Mouse (Mus musculus): ENCODE results near the gene Cd300lg. TPM values are rescaled to one million over a fixed set of nuclear protein-coding genes. Genes with fewer than 3 reads are reported as not detected.

Gene Cd300lg
- total RNA-seq (2021), result 10 to 100 TPM; 17.6 to 18.9 TPM
- long read RNA-seq, experiment 1, transcript Cd300lg-201 (7 exons, 2,353 nt), result major isoform, 10 of 15 reads
- long read RNA-seq, experiment 1, partial matches to known transcripts, result 0 of 15 reads
- long read RNA-seq, experiment 1, other reads (novel, unspliced or antisense), result 2 of 15 reads
- long read RNA-seq, experiment 2, transcript Cd300lg-201 (7 exons, 2,353 nt), result major isoform, 14 of 22 reads
- long read RNA-seq, experiment 2, partial matches to known transcripts, result 2 of 22 reads
- long read RNA-seq, experiment 2, other reads (novel, unspliced or antisense), result 2 of 22 reads

DNA sequence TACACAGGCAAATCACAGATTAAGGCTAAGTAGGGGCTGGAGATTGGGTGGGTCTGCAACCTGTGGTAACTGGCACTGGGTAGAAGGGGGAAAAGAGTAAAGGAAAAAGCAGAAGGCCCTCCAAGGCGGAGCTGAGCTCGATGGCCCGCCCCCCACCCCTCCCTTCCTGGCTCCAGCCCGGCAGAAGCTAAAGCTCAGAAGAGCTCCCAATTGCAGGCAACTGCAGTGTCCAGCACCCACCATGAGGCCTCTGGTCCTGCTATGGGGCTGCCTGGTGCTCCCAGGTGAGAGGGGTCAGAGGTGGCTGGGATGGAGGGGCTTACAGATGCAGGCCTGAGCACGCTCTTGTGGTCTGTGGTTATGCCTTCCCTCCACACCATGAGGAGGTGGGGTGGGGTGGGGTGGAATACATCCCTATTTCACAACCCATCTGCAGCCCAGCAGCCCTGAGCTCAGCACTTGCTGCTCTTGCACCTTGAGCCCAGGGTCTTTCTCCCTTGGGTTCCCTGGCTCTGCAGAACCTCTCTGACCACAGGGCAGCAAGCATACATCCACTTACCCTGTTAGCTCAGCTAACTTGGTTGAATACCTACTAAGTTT, at the start of gene Cd300lg:
Gene Cd300lg, plus strand, starts transcription at position 160 of the 600 bp plus-strand sequence.
- H3K4me3 ChIP-seq, result peak within 1 kb of the TSS; percentile 69
- intact Hi-C loops (cut with DNase I), result no loop called here
- H3K27ac ChIP-seq, result peak within 1 kb of the TSS; percentile 85
- no peak for TF ChIP-seq CTCF (IDR thresholded peaks at IDR 0.05)
- peak; percentile 43 for DNase-seq

DNA sequence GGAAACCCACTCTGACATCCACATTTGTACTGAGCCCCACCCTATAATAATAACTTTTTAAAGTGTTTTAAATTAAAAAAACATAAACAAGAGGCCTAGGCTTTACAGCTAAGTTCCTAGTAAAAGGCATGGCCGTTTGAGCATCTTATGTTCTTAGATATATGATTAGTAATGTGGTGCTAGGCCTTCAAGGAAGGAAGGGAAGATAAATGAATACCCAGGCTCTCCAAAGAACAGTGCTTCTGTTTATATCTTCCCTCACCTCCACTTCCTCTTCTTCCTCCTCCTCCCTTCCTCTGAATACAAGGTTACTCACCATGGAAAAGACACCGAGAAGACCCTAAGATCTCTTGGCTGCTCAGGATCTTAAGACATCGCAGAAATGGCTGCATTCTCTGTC, 49.5 kb upstream of the Cd300lg start:
- TF ChIP-seq CTCF (IDR thresholded peaks at IDR 0.05), result no peak
- intact Hi-C loops (cut with DNase I), result no loop called here
- H3K27ac ChIP-seq, result no peak overlapping the region
- H3K4me3 ChIP-seq, result no peak overlapping the region
- no peak for DNase-seq

DNA sequence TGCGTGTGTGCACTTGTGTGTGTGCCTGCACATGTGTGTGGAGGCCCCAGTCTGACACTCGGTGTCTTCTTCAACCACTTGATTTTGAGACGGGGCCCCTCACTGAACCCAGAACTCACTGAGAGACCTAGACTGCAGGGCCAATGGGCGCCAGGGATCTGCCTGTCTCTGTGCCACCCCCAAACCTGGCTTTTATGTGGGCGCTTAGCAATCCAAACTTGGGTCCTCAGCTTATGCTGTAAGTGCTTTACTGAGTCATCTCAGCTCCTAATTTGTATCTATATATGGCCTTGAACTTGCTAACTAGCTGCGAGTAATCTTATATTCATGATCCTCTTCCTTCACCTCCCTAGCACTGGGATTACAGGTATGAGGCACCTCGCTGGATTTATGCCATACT, 48.9 kb upstream of the Cd300lg start:
- H3K27ac ChIP-seq, result no peak overlapping the region
- no peak overlapping the region for H3K4me3 ChIP-seq
- TF ChIP-seq CTCF (IDR thresholded peaks at IDR 0.05), result no peak
- intact Hi-C loops (cut with DNase I), result no loop called here
- DNase-seq, result no peak

DNA sequence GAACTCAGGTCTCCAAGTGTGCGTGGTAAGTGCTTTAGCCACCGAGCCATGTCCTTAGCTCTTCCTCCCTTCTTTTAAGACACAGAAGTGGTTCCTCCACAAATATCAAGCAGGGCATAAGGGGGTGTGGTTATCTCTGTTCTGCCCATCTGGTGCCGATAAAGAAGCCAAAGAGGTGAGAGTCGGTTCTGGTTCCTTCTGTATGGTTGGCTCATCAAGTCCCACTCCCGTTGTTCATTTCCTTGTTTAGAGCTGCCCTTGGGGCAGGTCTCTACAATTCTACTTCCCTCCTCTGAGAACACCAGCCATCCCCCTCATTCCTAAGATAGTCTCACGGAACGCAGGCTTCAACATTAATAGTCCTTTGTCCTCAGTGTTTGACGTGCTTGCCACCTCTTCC, 47.2 kb upstream of the Cd300lg start:
- no peak for DNase-seq
- intact Hi-C loops (cut with DNase I), result no loop called here
- Histone ChIP-seq H3K4me3 (no peak overlapping the region), H3K27ac (peak overlapping the region; percentile 16; the same call in 1 of the 2 replicates)
- TF ChIP-seq CTCF (IDR thresholded peaks at IDR 0.05), result no peak

DNA sequence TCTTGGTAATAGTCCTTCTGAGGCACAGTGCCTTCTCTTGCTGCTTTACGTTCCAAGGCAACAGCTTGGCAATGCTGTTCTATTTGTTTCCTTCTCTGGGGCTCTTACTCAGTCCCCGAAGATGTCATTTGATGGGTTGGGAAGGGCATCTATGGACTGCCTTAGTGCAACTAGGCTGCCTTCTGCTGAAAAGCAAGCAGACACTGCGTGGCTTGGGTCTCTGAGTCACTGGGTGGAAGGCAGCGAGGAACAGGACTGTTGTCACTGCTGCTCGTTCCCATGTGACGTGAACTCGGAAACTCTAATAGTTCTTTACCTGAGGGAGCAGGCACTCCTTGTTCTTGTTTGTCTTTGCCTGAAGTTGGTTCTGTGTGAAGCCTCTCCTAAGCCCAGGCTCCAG, 45.4 kb upstream of the Cd300lg start:
- no peak for TF ChIP-seq CTCF (IDR thresholded peaks at IDR 0.05)
- DNase-seq, result no peak
- H3K27ac ChIP-seq, result no peak overlapping the region
- intact Hi-C loops (cut with DNase I), result no loop called here
- H3K4me3 ChIP-seq, result no peak overlapping the region

DNA sequence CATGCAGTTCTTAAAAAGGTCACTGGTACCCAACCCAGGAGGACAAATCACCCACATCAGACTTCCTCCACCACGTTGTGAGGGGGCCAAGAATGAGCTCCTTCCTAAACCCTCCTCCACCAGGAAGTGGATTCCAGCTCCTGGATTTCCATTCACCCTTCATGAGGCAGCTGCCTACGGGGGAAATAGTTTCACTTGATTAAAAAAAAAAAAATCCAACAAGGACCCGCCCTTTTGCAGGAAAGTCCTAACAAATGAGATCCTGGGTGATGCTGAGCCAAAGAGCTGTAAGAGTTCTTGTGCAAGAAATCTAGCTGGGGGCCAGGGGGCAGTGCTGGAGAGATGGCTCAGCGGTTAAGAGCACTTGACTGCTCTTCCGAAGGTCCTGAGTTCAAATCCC, 43.1 kb upstream of the Cd300lg start:
- no peak for TF ChIP-seq CTCF (IDR thresholded peaks at IDR 0.05)
- intact Hi-C loops (cut with DNase I), result no loop called here
- no peak for DNase-seq
- Histone ChIP-seq H3K27ac (peak overlapping the region; percentile 86; the same call in 1 of the 2 replicates), H3K4me3 (no peak overlapping the region)

DNA sequence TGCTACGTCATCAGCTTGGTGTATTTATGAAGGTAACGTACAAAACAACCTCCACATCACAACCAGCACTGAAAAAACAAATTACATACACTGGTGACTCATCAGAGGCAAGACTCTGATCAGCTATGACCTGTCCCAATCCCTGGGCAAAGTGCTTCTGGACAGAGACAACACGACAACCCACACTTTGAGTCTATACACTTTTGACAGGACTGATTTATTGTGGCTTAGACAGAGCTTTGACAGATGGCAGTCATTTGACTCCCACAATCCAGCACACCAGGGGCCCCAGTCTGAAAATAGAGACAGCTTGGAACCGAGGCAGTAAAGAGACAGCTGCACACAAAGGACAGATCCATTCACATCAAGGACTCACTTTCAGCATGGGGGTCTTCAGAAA, 41.8 kb upstream of the Cd300lg start:
- peak overlapping the region; percentile 86 for H3K27ac ChIP-seq
- no peak for TF ChIP-seq CTCF (IDR thresholded peaks at IDR 0.05)
- peak; percentile 61 for DNase-seq
- peak overlapping the region; percentile 21 for H3K4me3 ChIP-seq
- intact Hi-C loops (cut with DNase I), result no loop called here

DNA sequence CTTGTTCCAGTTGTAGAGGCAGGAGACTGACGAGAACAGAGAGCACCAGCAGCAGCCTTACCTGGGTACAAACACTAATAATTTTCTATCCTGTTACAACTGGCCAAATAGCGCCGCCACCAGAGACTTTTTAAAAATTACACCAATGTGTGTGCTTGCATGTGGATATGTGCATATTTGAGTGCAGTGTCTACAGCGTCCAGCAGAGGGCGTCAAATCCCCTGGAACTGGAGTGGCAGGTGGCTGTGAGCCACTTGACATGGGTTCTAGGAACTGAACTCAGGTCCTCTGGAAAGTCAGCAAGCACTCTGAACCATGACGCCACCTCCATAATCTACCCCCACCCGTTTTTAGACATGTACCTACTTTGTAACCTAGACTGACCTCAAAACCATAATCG, 37.1 kb upstream of the Cd300lg start:
- TF ChIP-seq CTCF (IDR thresholded peaks at IDR 0.05), result peak; percentile 45
- intact Hi-C loops (cut with DNase I), result no loop called here
- no peak for DNase-seq
- Histone ChIP-seq H3K27ac (no peak overlapping the region), H3K4me3 (no peak overlapping the region)

DNA sequence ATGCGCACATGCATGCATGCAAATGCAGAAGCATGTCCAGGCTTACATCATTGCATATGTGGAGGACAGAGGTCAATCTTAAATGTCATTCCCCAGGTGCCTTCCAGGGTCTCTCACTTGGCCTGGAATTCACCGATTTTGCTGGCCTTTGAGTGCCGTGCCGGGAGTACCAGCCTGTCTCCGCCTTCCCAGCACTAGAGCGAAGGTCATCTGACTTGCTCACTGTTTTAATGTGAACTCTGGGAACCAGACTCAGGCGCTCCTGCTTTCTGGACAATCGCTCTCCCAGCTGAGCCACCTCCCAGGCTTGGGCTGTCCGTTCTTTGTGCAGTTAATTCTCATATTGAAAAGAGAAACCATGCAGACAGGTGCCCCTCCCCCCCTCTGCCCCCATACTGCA, 35.0 kb upstream of the Cd300lg start:
- intact Hi-C loops (cut with DNase I), result no loop called here
- TF ChIP-seq CTCF (IDR thresholded peaks at IDR 0.05), result no peak
- Histone ChIP-seq H3K4me3 (no peak overlapping the region), H3K27ac (no peak overlapping the region)
- DNase-seq, result no peak

DNA sequence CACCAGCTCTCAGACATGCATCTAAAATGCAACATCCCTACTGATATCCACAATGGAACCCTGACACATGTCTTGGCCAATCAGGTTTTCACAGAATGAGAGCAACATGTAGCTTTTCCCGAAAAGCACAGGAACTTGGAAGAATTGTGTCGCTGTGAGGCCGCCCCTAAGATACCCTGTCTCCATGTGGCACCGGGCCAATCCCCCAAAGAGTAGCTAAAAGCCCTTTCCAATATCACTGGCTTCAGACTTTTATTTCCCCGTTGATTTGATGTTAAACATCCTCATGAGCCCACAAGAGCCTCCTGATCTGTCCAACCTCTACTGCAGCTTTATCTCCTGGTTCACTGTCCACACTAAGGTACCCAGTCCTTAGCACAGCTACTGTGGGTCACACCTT, 34.6 kb upstream of the Cd300lg start:
- DNase-seq, result no peak
- Histone ChIP-seq H3K27ac (no peak overlapping the region), H3K4me3 (no peak overlapping the region)
- intact Hi-C loops (cut with DNase I), result no loop called here
- no peak for TF ChIP-seq CTCF (IDR thresholded peaks at IDR 0.05)

DNA sequence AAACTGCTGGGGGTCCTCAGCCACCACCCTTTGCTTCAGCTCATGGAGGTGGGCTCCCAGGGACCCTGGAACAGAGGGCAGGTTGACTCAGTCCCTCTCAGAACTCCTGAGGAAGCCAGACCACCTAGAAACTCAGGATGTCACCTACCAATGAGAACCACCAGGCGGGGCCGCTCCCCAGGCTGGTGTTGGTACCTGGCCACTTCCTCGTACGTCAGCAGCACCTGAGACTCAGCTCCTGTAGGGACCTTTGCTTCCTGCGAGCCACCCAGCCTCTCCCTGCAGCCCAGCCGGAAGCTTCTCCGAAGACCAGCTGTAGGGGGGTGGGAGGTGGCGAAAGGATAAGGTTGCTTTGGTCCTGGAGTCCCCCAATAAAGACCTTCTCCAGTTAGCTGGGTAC, 32.9 kb upstream of the Cd300lg start:
- intact Hi-C loops (cut with DNase I), result no loop called here
- no peak for TF ChIP-seq CTCF (IDR thresholded peaks at IDR 0.05)
- Histone ChIP-seq H3K4me3 (no peak overlapping the region), H3K27ac (no peak overlapping the region)
- no peak for DNase-seq

DNA sequence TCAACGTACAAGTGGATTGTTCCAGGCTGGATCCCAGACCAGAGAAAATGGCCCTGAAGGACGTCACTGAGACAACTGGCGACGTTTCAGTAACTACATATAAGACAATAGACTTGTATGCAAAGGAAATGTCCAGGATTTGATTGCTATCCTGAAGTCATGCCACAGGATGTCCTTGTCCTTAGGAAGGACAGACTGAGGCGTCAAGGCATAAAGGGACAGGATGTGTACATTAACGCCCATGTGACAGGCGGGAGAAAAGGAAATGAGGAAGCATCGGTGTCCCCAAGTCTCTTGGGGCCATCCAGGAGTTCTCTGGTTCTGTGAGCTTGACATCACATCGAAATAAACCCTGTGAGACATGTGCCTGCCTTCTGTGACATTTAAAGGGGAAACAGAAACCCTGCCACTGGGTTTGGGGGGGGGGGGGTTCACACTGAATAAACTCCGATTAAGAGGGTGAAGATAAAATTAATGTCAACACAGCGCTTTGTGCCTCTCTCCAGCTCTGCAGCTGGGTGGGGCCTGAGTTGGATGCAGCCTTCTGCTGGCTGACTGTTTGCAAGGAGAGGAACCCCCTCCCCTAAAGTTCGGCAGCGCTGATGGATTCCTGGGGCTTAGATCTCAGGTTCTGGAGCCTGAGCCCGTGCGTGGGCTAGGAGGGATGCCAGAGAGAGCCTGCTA, 32.2 kb upstream of the Cd300lg start:
- H3K27ac ChIP-seq, result peak overlapping the region; percentile 35; the same call in 1 of the 2 replicates
- H3K4me3 ChIP-seq, result no peak overlapping the region
- intact Hi-C loops (cut with DNase I), result no loop called here
- DNase-seq, result no peak
- no peak for TF ChIP-seq CTCF (IDR thresholded peaks at IDR 0.05)

DNA sequence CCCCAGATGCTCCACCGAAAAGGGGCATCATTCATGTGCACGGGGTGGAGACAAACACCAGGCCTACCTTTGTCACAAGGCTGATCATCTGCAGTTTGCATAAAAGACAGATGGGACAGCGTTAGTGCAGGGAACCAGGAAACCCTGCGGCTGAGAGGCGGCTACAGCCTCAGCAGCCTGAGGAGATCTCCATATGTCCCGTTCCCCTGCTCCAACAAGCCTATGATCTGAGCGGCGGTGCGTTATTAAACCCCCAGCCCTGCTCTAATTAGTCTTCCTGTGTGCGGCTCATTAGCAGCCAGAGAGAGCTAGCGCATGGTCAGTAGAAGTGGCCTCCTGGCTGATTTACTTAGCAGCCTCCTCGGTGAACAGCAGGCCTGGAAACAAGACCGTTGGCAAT, 31.2 kb upstream of the Cd300lg start:
- TF ChIP-seq CTCF (IDR thresholded peaks at IDR 0.05), result no peak
- intact Hi-C loops (cut with DNase I), result no loop called here
- Histone ChIP-seq H3K27ac (peak overlapping the region; percentile 57), H3K4me3 (no peak overlapping the region)
- no peak for DNase-seq
